Mouse (Mus musculus): ENCODE results near the gene Vsig8. TPM values are rescaled to one million over a fixed set of nuclear protein-coding genes. Genes with fewer than 3 reads are reported as not detected.

Vsig8 gene
- total RNA-seq, 2 experiments from 2014 or later = not detected

GRCm38 (mm10) chr1:172585612-172586567, 30.2 kb downstream of the Vsig8 start:
- ATAC-seq (ENCODE audit: poor library complexity, severe bottlenecking) = peak; percentile 17

GRCm38 (mm10) chr1:172590385-172590784, 34.6 kb downstream of the Vsig8 start, which contains the start of gene Slamf8:
Gene Slamf8, minus strand, starts transcription at chr1:172590568.
- peak; percentile 56 for ATAC-seq (ENCODE audit: poor library complexity, severe bottlenecking)

GRCm38 (mm10) chr1:172593321-172593720, 37.6 kb downstream of the Vsig8 start:
- no peak for ATAC-seq (ENCODE audit: poor library complexity, severe bottlenecking)

GRCm38 (mm10) chr1:172593956-172594355, 38.2 kb downstream of the Vsig8 start:
- no peak for ATAC-seq (ENCODE audit: poor library complexity, severe bottlenecking)

GRCm38 (mm10) chr1:172594495-172594894, 38.8 kb downstream of the Vsig8 start:
- ATAC-seq (ENCODE audit: poor library complexity, severe bottlenecking) = peak; percentile 70

- peak; percentile 63 for ATAC-seq (ENCODE audit: poor library complexity, severe bottlenecking)
Observed at GRCm38 (mm10) chr1:172602326-172602725, 46.6 kb downstream of the Vsig8 start, which contains the start of gene Fcrl6. Gene Fcrl6, minus strand, starts transcription at chr1:172602551.

GRCm38 (mm10) chr1:172611304-172611703, 55.6 kb downstream of the Vsig8 start:
- ATAC-seq (ENCODE audit: poor library complexity, severe bottlenecking) = no peak

GRCm38 (mm10) chr1:172612745-172613144, 57.0 kb downstream of the Vsig8 start:
- peak; percentile 43; the same call in 1 of the 2 replicates for ATAC-seq (ENCODE audit: poor library complexity, severe bottlenecking)

Other genes starting within 250 kb of the Vsig8 start
- gene Kcnj9, start 226.6 kb upstream of the Vsig8 start, total RNA-seq (2015) = not detected in 2 replicates
- not detected in 2 replicates for gene Kcnj9, start 226.6 kb upstream of the Vsig8 start, total RNA-seq (2017)
- 0.23 and 0.42 TPM in 2 replicates for gene Kcnj10, start 214.7 kb upstream of the Vsig8 start, total RNA-seq (2015)
- 0.26 and 0.28 TPM in 2 replicates for gene Kcnj10, start 214.7 kb upstream of the Vsig8 start, total RNA-seq (2017)
- 14.1 and 15.5 TPM in 2 replicates for gene Pigm, start 179.4 kb upstream of the Vsig8 start, total RNA-seq (2015)
- 14.8 and 15.1 TPM in 2 replicates for gene Pigm, start 179.4 kb upstream of the Vsig8 start, total RNA-seq (2017)
- 2.3 and 3.1 TPM in 2 replicates for gene Slamf9, start 80.6 kb upstream of the Vsig8 start, total RNA-seq (2015)
- 0.11 and 1.5 TPM in 2 replicates for gene Slamf9, start 80.6 kb upstream of the Vsig8 start, total RNA-seq (2017)
- gene Igsf9, start 74.2 kb upstream of the Vsig8 start, total RNA-seq (2015) = 0.20 and 1.9 TPM in 2 replicates
- gene Igsf9, start 74.2 kb upstream of the Vsig8 start, total RNA-seq (2017) = 0.16 TPM in 1 of 2 replicates, not detected in the other
- gene Tagln2, start 55.9 kb upstream of the Vsig8 start, total RNA-seq (2015) = 667 and 741 TPM in 2 replicates
- 334 and 340 TPM in 2 replicates for gene Tagln2, start 55.9 kb upstream of the Vsig8 start, total RNA-seq (2017)
- not detected in 2 replicates for gene Cfap45, start 35.1 kb upstream of the Vsig8 start, total RNA-seq (2015)
- gene Cfap45, start 35.1 kb upstream of the Vsig8 start, total RNA-seq (2017) = 0.11 TPM in 1 of 2 replicates, not detected in the other
- gene Slamf8, start 34.6 kb downstream of the Vsig8 start, total RNA-seq (2015) = 8.6 and 8.7 TPM in 2 replicates
- gene Slamf8, start 34.6 kb downstream of the Vsig8 start, total RNA-seq (2017) = 9.1 and 10.1 TPM in 2 replicates
- not detected in 2 replicates for gene Fcrl6, start 46.6 kb downstream of the Vsig8 start, total RNA-seq (2015)
- not detected in 2 replicates for gene Fcrl6, start 46.6 kb downstream of the Vsig8 start, total RNA-seq (2017)
- 8.6 and 11.1 TPM in 2 replicates for gene Dusp23, start 77.0 kb downstream of the Vsig8 start, total RNA-seq (2015)
- 0.37 and 1.3 TPM in 2 replicates for gene Dusp23, start 77.0 kb downstream of the Vsig8 start, total RNA-seq (2017)
- gene Crp, start 142.1 kb downstream of the Vsig8 start, total RNA-seq (2015) = not detected in 2 replicates
- gene Crp, start 142.1 kb downstream of the Vsig8 start, total RNA-seq (2017) = not detected in 2 replicates